Mouse (Mus musculus) testis, adult 2 months (tissue): Measurements from ENCODE around the gene Mgll. TPM values are rescaled to one million over a fixed set of nuclear protein-coding genes. Genes with fewer than 3 reads are reported as not detected.

Experiments used
- H3K27ac ChIP-seq: fragments of 200-500 bp; 2 replicates; pipeline ENCODE4 v1.5.1; 2012; ENCODE audit warnings: low read depth, low read length; ENCODE audit not compliant: control insufficient read depth, insufficient read depth
- H3K27me3 ChIP-seq: fragments of 200-500 bp; 2 replicates; pipeline ENCODE4 v1.6.1; 2012; ENCODE audit warnings: mild to moderate bottlenecking, low read length, moderate library complexity; ENCODE audit not compliant: control insufficient read depth, insufficient read depth
- H3K36me3 ChIP-seq: fragments of 200-500 bp; 2 replicates; pipeline ENCODE4 v1.6.1; 2012; ENCODE audit warnings: mild to moderate bottlenecking, low read length; ENCODE audit not compliant: control insufficient read depth, insufficient read depth
- H3K4me1 ChIP-seq: fragments of 200-500 bp; 2 replicates; pipeline ENCODE4 v1.6.1; 2012; ENCODE audit warnings: low read length; ENCODE audit not compliant: control insufficient read depth, insufficient read depth
- H3K4me3 ChIP-seq: fragments of 200-500 bp; 2 replicates; pipeline ENCODE4 v1.5.1; 2012; ENCODE audit warnings: low read depth, mild to moderate bottlenecking, low read length, moderate library complexity, mixed read lengths; ENCODE audit not compliant: control insufficient read depth
- CTCF ChIP-seq: fragments of 200-500 bp; IDR thresholded peaks from 2 replicates; pipeline ENCODE4 v1.5.1; 2012; ENCODE audit warnings: low read depth, mild to moderate bottlenecking, inconsistent platforms, low read length, moderate library complexity; ENCODE audit not compliant: control insufficient read depth, insufficient read depth, insufficient replicate concordance
- POLR2A ChIP-seq: fragments of 200-500 bp; IDR thresholded peaks from 2 replicates; pipeline ENCODE4 v1.6.1; 2012; ENCODE audit warnings: low read depth, mild to moderate bottlenecking, inconsistent platforms, low read length, moderate library complexity; ENCODE audit not compliant: control insufficient read depth
- polyA plus RNA-seq: library from polyadenylated mRNA; depleted of rRNA; stranded (reverse); fragments of >200 nt; gene quantifications from 2 replicates; pipeline ENCODE4 v1.2.3, GENCODE M21; 2012

Gene Mgll
- polyA plus RNA-seq, 1 experiment = 38.5 TPM

GRCm38 (mm10) chr6:88721059-88721458, 3.2 kb upstream of the Mgll start:
- H3K27ac ChIP-seq = no peak overlapping the region
- no peak overlapping the region for H3K4me3 ChIP-seq
- H3K4me1 ChIP-seq = peaks cover 7% of the 10 kb centered on the region
- H3K36me3 ChIP-seq = no peaks in the 10 kb centered on the region
- no peaks in the 10 kb centered on the region for H3K27me3 ChIP-seq
- TF ChIP-seq CTCF (no peak), POLR2A (no peak)

GRCm38 (mm10) chr6:88722906-88723305, 1.3 kb upstream of the Mgll start:
- no peaks in the 10 kb centered on the region for H3K36me3 ChIP-seq
- peaks cover 7% of the 10 kb centered on the region for H3K4me1 ChIP-seq
- no peaks in the 10 kb centered on the region for H3K27me3 ChIP-seq
- no peak overlapping the region for H3K27ac ChIP-seq
- no peak for TF ChIP-seq CTCF
- TF ChIP-seq POLR2A = no peak
- no peak overlapping the region for H3K4me3 ChIP-seq

GRCm38 (mm10) chr6:88723806-88724312, 353 bp upstream of the Mgll start:
- H3K4me3 ChIP-seq = peak overlapping the region; percentile 89
- no peaks in the 10 kb centered on the region for H3K36me3 ChIP-seq
- TF ChIP-seq POLR2A (no peak), CTCF (no peak)
- peaks cover 7% of the 10 kb centered on the region for H3K4me1 ChIP-seq
- no peaks in the 10 kb centered on the region for H3K27me3 ChIP-seq
- H3K27ac ChIP-seq = peak overlapping the region; percentile 62

- H3K27ac ChIP-seq = no peak overlapping the region
- no peaks in the 10 kb centered on the region for H3K27me3 ChIP-seq
- TF ChIP-seq POLR2A (no peak), CTCF (no peak)
- peaks cover 7% of the 10 kb centered on the region for H3K4me1 ChIP-seq
- H3K36me3 ChIP-seq = no peaks in the 10 kb centered on the region
- H3K4me3 ChIP-seq = peak overlapping the region; percentile 54
Observed at GRCm38 (mm10) chr6:88725590-88725989, 1.4 kb downstream of the Mgll start.

GRCm38 (mm10) chr6:88726252-88727211, 2.3 kb downstream of the Mgll start:
- TF ChIP-seq POLR2A (no peak), CTCF (no peak)
- Histone ChIP-seq H3K36me3 (no peaks in the 10 kb centered on the region; the same call in 1 of the 2 replicates), H3K27me3 (no peaks in the 10 kb centered on the region), H3K4me1 (peaks cover 7% of the 10 kb centered on the region), H3K4me3 (peak overlapping the region; percentile 6; the same call in 1 of the 2 replicates), H3K27ac (no peak overlapping the region)

- TF ChIP-seq POLR2A (no peak), CTCF (no peak)
- H3K27ac ChIP-seq = no peak overlapping the region
- no peaks in the 10 kb centered on the region; the same call in 1 of the 2 replicates for H3K36me3 ChIP-seq
- H3K4me3 ChIP-seq = no peak overlapping the region
- H3K4me1 ChIP-seq = peaks cover 9% of the 10 kb centered on the region
- H3K27me3 ChIP-seq = no peaks in the 10 kb centered on the region
Observed at GRCm38 (mm10) chr6:88727490-88727889, 3.3 kb downstream of the Mgll start.

GRCm38 (mm10) chr6:88728054-88728453, 3.8 kb downstream of the Mgll start:
- Histone ChIP-seq H3K36me3 (peaks cover 1% of the 10 kb centered on the region; the same call in 1 of the 2 replicates), H3K27me3 (no peaks in the 10 kb centered on the region), H3K4me1 (peaks cover 9% of the 10 kb centered on the region), H3K27ac (no peak overlapping the region), H3K4me3 (no peak overlapping the region)
- TF ChIP-seq CTCF (no peak), POLR2A (no peak)
